Mouse (Mus musculus) G1E (cell line): Measurements from ENCODE around the gene Gm9780. TPM values are rescaled to one million over a fixed set of nuclear protein-coding genes. Genes with fewer than 3 reads are reported as not detected.
"Not testable (repeated sequence)": the region's sequence is repeated elsewhere in the genome, so short reads cannot be mapped to it uniquely, and the experiment has no call there.

Experiments used
- ATAC-seq: 2 replicates; pipeline ENCODE4 v1.8.0; 2016; ENCODE audit warnings: mild to moderate bottlenecking; ENCODE audit not compliant: insufficient number of reproducible peaks, poor library complexity, low FRiP score, severe bottlenecking; ENCODE audit errors: extremely low read depth
- DNase-seq: peaks from one replicate; pipeline ENCODE4 v3.0.0; 2012; ENCODE audit warnings: low spot score
- H3K27me3 ChIP-seq: 2 replicates; pipeline ENCODE4 v1.6.1; 2012; ENCODE audit warnings: mild to moderate bottlenecking, low read length, inconsistent platforms; ENCODE audit not compliant: insufficient read depth
- H3K36me3 ChIP-seq: replicated peaks from 2 replicates; pipeline ENCODE3; 2012; ENCODE audit warnings: mild to moderate bottlenecking, inconsistent platforms
- H3K4me1 ChIP-seq: 2 replicates; pipeline ENCODE4 v1.6.1; 2012; ENCODE audit warnings: low read depth, low read length, inconsistent platforms, mixed read lengths; ENCODE audit not compliant: insufficient read depth
- H3K4me3 ChIP-seq: 2 replicates; pipeline ENCODE4 v1.5.1; 2012; ENCODE audit warnings: low read depth, mild to moderate bottlenecking, inconsistent platforms, low read length, moderate library complexity, mixed read lengths
- H3K9me3 ChIP-seq: replicated peaks from 2 replicates; pipeline ENCODE4 v1.6.1; 2012; ENCODE audit warnings: inconsistent platforms
- polyA plus RNA-seq: library from polyadenylated mRNA; stranded (reverse); fragments of >175 nt; gene quantifications from 2 replicates; pipeline ENCODE4 v1.2.3, GENCODE M21; 2012
- total RNA-seq, 2 experiments: library from RNA; stranded (forward) in 1 of 2; stranded (reverse) in 1 of 2; fragments of 200-1000 nt in 1 of 2; fragments of >200 nt in 1 of 2; fragmentation: Nextera tagmentation in 1 of 2; gene quantifications; 2 replicates each; pipeline ENCODE4 v1.2.3; 2014 to 2017

The Gm9780 gene
- total RNA-seq (2014; fragmentation: Nextera tagmentation) (not detected in 2 replicates), total RNA-seq (2017) (not detected in 2 replicates), polyA plus RNA-seq (not detected in 2 replicates)

DNA sequence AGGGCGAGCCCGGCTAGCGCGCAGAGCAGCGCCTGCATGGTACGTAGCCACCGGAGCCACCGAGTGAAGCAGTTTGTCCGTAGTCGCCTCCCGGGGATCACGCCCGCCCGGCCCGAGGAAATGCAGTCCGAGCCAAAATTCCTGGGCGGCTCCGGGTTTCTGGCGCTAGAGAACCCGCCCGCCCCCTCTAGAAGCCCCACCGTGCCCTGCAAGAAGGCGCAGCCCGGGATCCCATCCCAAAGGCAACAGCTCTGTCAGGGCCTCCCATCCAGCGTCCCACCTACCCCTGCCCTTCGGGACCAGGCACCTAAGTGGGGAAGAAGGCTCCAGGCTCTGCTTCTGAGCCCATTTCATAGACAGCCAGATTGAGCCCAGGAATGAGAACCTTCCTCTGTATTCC lies at the start of gene Gm9780:
Gene Gm9780, minus strand, starts transcription at position 101 of the 400 bp plus-strand sequence.
- ATAC-seq, H3K27me3 ChIP-seq, H3K36me3 ChIP-seq, H3K4me1 ChIP-seq, H3K4me3 ChIP-seq, DNase-seq, H3K9me3 ChIP-seq: not testable (repeated sequence)

DNA sequence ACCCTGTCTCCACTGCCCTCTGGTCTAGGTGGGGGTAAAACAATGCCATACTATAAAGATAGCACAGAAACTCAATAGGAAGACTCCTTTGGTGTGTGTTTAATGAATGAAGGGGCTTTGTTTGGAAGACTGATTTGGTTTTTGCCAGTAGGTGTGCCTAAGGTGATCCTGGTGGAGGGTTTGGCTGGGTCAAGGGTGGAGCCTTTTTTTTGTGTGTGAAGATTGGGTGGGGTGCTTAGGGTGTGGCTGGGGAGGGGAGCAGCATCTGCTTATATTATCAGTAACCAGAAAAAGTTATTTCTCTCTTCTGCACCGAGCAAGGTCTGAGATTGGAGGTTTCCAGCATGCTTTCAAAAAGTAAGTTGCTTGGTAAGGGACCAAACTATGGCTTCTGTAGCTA lies 39.5 kb upstream of the Gm9780 start, which contains the start of gene Cphx3:
Gene Cphx3, plus strand, starts transcription at position 301 of the 400 bp plus-strand sequence.
- ATAC-seq, H3K9me3 ChIP-seq, H3K36me3 ChIP-seq: not testable (repeated sequence)

DNA sequence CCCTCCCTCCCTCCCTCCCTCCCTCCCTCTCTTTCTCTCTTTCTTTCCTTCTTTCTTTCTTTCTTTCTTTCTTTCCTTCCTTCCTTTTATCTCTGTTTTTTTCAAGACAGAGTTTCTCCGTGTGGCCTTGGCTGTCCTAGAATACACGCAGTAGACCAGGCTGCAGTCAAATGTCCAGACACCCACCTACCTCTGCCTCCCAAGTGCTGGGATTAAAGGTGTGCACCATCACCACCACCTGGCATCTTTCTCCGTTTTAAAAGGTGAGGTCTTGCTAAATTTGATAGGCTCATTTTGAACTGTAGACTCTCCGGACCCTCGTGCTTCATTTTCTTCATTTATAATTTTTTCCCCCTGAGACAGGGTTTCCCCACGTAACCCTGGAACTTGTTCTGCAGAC lies 38.7 kb upstream of the Gm9780 start, which contains the start of gene Cphx2:
Gene Cphx2, plus strand, starts transcription at position 301 of the 400 bp plus-strand sequence.
- not testable (repeated sequence) for H3K4me3 ChIP-seq, H3K4me1 ChIP-seq, H3K36me3 ChIP-seq, H3K27me3 ChIP-seq, DNase-seq, ATAC-seq, H3K9me3 ChIP-seq

More for the DNA sequence above, 39.5 kb upstream of the Gm9780 start, which contains the start of gene Cphx3:
- not testable (repeated sequence) for H3K4me1 ChIP-seq, DNase-seq, H3K27me3 ChIP-seq, H3K4me3 ChIP-seq

DNA sequence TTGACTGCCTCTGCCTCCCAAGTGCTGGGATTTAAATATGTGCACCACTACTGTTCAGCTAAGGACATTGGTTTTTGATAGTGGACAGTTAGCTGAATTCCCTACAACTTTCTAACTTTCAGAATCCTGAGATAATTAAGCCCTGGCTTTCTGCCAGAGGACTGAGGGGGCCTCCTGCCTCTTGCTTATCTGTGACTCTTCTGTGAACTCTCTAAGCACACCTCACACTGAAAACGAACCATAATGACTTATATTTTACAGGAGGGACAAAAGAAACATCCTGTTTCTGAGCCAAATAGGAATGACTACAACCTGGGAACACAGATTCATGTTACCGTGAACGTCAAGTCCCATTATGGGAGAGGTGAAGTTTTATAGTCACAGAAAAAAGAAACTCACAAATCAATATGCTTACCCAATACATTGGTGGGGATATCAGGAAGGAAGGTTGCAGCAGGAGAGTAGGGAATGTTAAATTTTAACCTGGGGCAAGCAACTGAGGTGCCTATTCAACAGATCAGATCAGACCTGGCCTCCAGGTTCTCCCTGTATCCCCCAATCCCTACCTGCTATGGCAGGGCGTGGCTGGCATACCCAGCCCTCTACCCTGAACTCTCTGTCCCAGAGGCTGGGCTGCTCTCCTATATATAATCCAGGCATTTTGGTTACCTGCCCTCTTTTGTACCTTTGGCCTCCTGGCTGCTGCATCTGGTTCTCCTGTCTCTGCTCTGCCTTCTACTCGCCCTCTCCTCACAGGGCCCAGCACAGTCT lies 34.3 kb upstream of the Gm9780 start:
- H3K4me3 ChIP-seq, H3K9me3 ChIP-seq, H3K36me3 ChIP-seq, H3K4me1 ChIP-seq, ATAC-seq, DNase-seq, H3K27me3 ChIP-seq: not testable (repeated sequence)

DNA sequence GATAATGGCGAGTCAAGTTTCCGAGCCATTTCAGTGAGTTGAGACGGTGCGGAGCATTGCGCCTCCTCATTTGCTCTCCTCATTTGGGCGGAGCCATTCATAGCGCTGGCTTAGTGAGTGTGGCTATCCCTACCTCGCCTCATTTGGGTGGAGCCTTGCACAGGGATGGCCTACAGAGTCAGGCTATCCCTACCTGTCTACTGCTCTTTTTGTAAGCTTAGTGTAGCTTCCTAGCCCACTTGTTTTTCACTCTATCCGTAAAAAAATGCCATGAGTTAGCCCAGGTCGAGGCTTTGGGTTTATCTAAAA lies 24.8 kb upstream of the Gm9780 start, which contains the start of gene Tmem254c:
Gene Tmem254c, minus strand, starts transcription at position 31 of the 309 bp plus-strand sequence.
- ATAC-seq, result peak; percentile 73; the same call in 1 of the 2 replicates
- H3K4me1 ChIP-seq, H3K27me3 ChIP-seq, DNase-seq, H3K4me3 ChIP-seq, H3K9me3 ChIP-seq, H3K36me3 ChIP-seq: not testable (repeated sequence)

DNA sequence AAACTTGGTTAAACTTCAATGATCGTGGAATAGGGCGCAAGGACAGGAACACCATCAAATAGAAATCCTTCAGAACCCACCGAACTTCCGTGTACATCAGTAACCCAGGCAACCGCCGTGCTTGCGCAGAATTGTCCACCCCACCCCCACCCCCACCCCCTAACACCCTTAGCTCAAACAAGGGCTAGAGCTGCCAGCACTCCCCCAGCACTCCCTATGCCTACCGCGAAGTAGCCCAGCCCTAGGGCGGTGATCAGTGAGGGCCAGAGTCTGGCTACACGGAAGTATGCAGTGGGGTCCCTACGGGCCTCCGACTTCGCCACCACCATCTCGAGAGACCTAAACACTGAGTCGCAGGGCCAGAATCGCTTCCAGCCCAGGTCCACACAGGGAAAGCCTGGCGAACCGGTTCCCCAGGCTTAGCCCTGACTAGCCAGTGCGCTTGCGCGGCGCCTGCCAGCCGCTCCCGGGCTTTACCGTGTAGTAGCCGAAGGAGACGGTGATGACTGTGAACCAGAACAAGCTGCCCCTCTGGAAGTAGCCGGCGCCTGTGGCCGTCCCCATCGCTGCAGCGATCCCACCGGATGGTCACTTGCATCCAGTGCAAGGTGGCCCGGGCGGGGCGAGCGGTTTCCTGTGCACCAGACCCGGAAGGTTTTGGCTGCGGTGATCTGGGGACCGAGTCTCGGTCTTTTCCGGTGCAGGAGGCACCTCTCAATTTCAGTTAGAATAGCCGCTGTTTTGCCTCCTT lies 24.2 kb upstream of the Gm9780 start:
- H3K36me3 ChIP-seq, H3K4me3 ChIP-seq, DNase-seq, H3K27me3 ChIP-seq, H3K4me1 ChIP-seq, H3K9me3 ChIP-seq: not testable (repeated sequence)
- peak; percentile 45; the same call in 1 of the 2 replicates for ATAC-seq

DNA sequence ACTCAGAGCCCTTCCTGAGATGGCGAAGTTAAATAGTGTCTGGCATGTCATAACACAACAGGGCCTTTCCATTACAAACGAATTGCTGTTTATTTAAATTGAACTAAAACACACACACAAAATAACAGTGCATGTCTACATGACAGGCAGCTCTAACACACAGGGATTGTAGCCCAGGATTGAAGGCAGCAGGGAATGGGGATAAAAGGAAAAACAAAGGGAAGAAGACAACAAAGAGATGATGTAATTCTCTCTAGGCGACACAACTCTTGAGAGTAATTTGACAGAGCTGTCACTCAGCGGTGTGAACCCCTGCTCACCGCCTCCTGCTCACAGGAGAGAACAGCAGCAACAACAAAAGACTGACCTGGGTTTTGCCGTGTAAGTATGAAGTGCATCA lies 16.9 kb upstream of the Gm9780 start:
- H3K36me3 ChIP-seq, H3K9me3 ChIP-seq, DNase-seq, H3K4me1 ChIP-seq, H3K4me3 ChIP-seq, H3K27me3 ChIP-seq, ATAC-seq: not testable (repeated sequence)

DNA sequence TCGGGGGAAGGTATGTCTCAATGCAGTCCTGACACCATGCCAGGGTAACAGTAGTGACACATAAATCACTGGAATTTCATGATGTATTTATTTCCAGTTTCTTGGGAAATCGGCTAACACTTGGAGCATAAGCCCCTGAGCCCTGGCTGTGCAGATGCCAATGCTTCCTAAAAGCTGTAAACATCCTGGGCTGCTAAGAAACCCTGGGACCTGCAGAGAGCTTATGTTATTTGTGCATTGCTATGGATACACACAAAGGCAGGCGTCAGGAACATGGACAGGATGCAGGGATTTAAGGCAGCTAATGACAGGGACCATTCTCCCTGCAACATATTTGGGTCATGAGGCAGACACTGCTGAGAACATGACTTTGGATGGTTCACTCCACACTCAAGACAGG lies 15.7 kb upstream of the Gm9780 start:
- H3K9me3 ChIP-seq, H3K36me3 ChIP-seq, ATAC-seq, H3K27me3 ChIP-seq, DNase-seq, H3K4me1 ChIP-seq, H3K4me3 ChIP-seq: not testable (repeated sequence)

DNA sequence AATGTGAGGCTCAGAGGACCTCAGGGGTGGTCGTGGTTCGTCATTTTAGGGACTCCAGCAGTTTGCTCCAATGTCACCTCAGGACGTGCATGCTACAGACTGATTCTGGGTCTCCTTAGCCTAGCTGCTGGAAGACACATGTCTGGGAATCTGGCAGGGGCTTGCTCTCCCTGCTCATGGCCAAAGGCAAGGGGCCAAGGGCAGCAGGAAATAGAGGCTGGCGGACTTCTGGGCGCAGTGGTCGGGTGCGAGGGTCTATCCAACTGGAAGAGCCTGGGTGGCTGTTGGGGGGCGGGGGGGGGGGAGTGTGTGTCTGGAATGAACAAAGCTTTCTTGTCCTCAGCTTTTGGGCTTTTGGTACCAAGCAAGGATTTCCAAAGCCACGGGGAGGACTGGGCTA lies 6.3 kb upstream of the Gm9780 start:
- not testable (repeated sequence) for ATAC-seq, H3K27me3 ChIP-seq, H3K4me3 ChIP-seq, H3K4me1 ChIP-seq, H3K36me3 ChIP-seq, DNase-seq, H3K9me3 ChIP-seq

DNA sequence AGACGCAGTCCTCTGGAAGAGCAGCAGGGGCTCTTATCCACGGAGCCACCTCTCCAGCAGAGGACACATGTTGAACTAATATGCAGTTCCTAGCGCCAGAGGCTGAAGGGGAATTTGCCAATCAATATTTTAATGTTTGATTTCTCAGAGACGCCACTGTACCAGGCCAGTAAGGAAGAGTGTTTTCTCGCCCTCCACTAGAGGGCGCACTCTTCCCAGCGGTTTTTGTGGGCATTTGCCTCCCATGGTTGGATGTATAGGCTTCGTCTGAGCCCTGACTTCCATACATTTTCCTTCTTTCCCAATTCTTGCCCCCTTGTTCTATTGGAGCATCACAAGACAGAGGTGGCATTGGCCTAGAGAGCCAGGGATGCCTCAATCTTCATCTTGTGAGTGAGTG lies 4.5 kb upstream of the Gm9780 start:
- H3K4me1 ChIP-seq, result not testable (repeated sequence)

DNA sequence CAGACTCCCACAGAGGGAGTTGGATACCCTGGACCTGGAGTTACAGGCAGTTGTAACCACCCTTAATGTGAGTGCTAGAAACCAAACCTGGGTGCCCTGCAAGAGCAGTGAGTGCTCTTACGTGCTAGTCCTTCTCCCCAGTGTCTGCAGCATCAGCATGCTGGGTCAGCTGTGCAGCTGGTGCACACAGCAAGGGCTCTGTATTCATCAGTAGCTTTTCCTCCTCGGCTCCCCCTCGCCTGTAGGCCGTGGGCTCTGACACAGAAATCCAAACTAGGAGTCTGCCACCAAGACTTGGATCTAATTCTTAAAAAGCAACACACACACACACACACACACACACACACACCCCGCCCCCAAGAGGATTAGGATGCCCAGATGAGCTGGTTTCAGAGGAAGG lies 2.5 kb upstream of the Gm9780 start:
- H3K9me3 ChIP-seq, H3K4me1 ChIP-seq, DNase-seq, H3K4me3 ChIP-seq, H3K36me3 ChIP-seq, H3K27me3 ChIP-seq, ATAC-seq: not testable (repeated sequence)

More for the DNA sequence above, 4.5 kb upstream of the Gm9780 start:
- not testable (repeated sequence) for H3K27me3 ChIP-seq, ATAC-seq, DNase-seq, H3K36me3 ChIP-seq, H3K4me3 ChIP-seq, H3K9me3 ChIP-seq
